Mouse (Mus musculus) heart, postnatal 25 days (tissue): ENCODE measurements at regions not wholly inside any gene's neighbourhood (a gene's known extent, or its start where the extent isn't known, plus 50 kb on each side); places are given as distances from the start of the nearest gene placed in this dataset.
"Not testable (repeated sequence)": the region's sequence is repeated elsewhere in the genome, so short reads cannot be mapped to it uniquely, and the experiment has no call there.

Experiments used
- DNase-seq: peaks from one replicate; pipeline ENCODE4 v3.0.0; 2022; ENCODE audit warnings: low spot score
- intact Hi-C: fragments of 180-260 bp; cut with DNase I; formaldehyde crosslinking; loops from one replicate; pipeline ENCODE4 v1.15.1; 2025

DNA sequence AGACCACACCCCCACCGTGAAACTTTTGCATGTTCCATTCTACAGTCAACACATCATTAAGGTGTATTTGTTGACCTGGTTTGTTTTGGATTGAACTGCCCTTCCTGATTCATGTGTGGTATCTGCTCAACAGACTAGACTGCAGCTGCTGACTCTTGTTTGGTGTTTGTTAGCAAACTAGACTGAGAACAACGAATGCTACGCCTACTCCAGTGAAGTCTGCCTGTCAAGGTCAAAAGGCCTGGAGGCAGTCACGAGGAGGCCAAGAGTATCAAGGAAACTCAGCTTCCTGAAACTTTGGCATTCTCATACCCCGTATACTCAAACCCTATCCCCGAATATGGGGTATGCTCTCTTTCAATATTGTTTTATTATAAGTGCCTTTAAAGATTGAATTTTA, 194.2 kb upstream of the Spin1 start:
- DNase-seq, intact Hi-C loops: not testable (repeated sequence)

DNA sequence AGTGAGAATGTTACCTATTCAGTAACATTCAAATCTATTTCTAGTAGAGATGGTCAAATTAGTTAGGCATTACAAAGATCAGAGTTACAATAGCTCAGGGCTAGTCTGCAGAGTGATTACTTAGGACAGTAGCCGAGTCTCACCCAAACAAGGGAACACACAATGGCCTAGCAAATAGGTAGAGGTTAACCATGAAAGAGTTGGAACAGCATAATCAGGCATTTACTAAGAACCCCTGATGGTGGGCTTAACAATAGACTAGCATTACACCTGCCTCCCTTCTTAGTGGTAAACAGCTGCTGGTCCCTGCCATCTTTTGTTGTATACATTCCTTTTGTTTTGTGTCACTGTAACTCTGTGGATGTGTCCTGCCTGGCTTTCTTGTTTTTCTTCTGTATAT, 193.8 kb upstream of the Spin1 start:
- DNase-seq = no peak
- intact Hi-C loops = no loop called here

DNA sequence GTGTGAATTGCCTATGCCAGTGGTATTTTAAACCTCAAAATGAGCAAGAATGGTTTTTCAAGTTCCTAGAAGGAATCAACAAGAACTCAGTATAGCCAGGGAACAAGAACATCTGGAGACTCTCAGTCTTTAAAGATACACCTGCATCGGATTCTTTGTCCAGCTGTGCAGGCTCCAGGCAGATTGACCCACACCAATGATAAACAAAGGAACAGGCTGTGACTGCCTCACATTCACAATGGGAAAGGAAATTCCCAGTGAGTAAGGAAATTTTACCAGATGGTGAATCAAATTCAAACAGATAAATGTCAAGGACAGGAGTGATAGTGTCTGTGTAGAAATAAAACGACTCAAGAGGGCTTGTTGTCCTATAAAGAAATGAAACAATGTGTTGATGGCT, 187.9 kb upstream of the Spin1 start:
- intact Hi-C loops, DNase-seq: not testable (repeated sequence)

DNA sequence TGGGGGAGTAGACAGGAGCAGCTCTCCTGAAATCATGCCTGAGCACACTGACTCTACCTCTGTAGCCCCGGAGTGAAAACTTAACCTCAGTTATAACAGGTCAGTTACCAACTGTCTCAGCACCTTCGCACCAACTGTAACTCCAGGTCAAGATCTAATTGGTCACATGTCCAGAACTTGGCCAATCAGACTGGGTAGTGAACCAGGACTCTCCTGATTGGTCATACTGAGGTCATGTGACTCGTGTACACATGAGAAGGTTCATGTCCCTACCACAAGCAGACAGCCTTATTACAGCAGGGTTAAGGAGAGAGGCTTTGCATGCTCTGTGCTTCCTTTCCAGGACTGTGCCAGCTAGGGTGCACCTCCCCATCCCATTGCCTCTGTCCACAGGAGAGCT, 166.7 kb upstream of the Spin1 start:
- intact Hi-C loops, DNase-seq: not testable (repeated sequence)

DNA sequence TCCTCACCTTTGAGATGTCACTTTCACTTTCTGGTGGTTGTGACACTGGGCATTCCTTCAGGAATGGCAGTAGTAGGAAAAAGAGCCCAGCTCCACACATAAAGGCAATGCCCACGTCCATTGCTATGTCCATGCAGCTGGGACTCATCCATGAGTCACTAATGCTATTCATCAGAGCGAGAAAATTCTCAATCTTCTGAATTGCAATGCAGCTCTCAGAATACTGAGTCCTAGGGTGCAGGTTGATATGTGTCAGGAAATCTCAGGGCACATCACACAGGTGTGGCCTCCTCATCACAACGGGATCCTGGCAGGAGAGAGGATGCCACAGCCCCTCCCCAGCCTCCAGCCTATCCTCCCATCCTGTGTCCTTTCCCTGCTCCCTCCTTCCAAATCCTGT, 158.1 kb upstream of the Spin1 start:
- intact Hi-C loops = no loop called here
- DNase-seq = no peak

DNA sequence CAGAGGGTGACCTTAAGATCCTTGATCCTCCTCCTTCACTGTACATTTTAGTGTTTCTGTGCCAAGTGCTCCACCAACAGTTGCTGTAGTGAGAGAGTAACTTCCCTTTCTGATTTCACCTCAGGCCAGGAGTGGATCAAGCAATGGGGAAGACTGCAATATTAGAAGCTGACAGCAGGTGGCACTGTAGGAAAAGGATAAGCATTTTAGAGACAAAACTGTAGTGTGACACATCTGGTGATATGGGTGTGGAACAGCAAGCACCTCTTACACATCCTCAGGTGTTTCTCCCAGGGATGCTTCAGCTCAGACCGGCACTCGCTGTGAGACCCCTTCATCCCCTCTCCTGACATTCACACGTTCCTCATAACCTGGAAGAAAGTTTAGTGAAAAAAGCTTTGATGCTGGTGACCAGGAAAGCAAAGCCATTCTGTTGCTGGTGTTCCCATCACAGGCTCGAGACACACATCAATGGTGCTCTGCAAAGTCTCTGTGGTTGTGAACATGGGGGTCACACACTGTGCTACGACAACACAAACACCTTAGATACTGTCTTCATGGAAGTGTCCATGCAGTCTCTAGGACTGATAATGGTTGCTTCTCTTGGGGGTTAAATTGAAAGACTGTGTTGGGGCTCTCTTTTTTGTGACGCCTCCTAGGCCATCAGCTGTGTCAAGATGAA, 151.0 kb upstream of the Spin1 start:
- intact Hi-C loops = loop anchor here (1.0 to 10.0 kb wide), 5 partner anchors 155 to 669 kb away; partner anchors contain the start of genes Nxnl2 and Spin1

DNA sequence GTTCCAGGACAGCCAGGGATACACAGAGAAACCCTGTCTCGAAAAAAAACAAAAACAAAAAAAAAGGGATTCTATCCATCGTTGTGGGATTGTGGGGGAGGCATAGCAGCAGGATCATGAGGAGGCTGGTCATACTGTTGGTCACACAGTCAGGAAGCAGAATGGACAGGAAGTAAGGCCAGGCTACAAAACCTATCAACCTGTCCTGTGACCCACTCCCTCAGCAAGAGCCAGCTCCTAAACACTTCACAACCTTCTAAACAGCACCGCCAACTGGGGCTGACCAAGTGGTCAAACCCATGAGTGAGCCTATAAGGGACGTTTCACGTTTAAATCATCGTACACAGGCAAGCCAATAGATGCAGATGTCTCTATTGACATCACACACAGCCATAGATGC, 146.0 kb upstream of the Spin1 start:
- intact Hi-C loops = loop anchor here (5.0 to 10.0 kb wide), 2 partner anchors 150 to 218 kb away; partner anchors contain the start of genes Nxnl2 and Spin1
- DNase-seq = no peak

More for the DNA sequence above, 151.0 kb upstream of the Spin1 start:
- DNase-seq = peak; percentile 8

DNA sequence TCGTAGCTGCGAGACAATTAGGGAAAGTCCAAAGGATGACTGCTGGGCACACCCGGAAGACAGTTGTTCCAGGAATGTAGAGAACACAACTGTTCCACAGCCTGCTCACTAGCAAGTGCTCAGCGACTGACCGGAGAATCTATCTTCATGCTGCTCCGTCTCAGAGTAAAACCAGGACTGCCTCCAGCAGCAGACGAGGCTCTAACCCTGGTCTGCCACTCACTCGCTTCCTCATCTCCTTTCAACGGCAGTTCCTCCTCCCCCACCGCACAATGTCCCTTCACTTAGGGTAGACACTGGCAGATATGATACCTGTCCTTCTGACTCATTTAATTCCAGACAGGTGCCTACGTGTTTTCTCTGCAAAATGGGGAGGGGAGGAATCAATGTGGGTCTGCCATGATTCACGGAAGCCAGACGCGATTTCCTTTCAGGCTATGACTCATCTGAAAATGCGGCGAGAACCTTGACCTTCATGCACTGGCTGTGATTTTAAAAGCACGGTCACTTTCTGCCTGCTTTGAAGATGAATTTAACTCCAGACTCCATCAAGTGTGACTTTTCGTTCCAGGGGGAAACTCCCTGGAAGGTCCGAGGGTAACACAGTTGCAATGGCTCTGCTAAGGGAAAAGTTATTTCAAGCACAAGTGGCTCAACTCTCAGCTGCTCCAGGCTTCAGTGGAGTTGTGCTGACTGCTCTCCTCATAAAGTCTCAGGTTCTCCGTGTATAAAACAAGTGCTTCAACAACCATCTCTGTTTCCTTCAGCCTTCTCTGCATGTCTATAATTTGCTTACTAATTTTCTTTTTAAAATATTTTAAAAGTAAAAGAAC, 142.4 kb upstream of the Spin1 start:
- no peak for DNase-seq
- intact Hi-C loops = loop anchor here (10.0 kb wide), 1 partner anchor 147 kb away; the partner anchor contains the start of gene Spin1

DNA sequence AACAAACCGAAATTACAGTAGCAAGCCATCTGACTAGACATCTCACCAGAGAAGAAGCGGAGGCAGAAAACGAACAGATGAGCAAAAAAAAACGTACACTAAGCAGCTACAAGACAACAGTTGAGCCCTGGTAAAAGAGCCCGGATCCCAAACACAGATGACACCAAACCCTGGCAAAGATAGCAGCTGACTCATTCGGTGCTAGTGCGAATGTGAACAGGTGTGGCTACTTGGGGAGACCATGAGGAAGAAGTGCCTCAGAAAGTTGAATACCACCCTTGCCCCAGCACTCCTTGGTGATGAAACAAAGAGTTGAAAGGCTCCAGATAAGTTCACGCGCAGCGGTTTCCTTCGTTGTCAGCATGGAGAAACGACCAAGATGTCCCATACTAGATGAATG, 139.8 kb upstream of the Spin1 start:
- intact Hi-C loops = no loop called here
- DNase-seq = no peak

DNA sequence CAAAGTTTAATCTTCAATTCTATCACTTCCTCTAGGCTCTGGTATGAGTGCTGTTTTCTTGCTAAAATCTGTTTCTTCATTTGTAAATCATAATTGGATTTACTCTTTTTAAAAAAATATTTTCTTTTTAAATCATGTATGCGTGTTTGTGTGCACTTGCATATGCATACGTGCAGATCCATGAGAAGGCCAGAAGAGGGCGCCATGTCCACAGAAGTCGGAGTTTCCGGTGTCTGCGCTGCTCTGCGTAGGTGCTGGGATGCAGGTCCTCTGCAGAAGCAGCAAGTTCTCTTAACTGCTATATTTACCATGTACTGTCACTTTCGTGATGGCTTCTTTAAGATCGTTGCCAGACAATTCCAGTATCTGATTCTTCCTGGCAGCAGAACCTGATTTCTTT, 136.6 kb upstream of the Spin1 start:
- intact Hi-C loops = no loop called here

DNA sequence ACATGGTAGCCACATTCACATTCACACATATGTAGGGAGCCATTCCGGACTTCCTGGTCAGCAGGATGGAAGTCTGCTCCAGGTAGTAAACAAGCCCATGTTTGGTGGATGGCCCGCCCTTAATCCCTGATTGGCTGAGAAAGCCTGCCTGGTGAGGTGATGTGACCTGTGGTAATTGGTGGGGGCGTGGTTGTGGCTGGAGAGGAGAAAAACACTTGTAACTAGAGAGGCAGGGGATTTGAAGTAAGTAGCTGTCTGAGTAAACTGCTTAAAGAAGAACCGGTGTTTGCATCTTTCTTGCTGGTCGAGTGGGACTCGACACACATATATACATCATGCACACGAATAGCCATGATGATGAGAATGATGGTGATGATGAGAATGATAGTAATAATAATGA, 135.6 kb upstream of the Spin1 start:
- DNase-seq, intact Hi-C loops: not testable (repeated sequence)

More for the DNA sequence above, 136.6 kb upstream of the Spin1 start:
- DNase-seq = no peak

DNA sequence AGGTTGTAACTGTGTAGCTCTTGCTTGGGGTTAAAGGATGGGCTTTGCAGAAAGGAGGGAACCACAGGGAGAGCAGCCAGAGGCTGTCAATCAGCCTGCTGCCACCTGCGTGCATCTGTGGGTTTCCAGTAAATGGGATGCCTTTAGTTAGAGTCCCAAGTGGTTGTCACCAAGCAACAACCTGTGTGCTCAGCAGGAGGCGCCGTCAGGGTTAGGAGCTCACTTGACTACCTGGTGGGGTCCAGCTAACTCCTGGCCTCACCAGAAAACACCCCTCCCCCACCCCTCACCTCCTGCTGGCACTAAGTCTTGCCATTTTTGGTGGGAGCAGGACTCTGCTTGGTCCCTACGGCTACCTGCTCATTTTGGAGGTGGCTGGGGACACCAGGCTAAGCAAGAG, 135.0 kb upstream of the Spin1 start:
- intact Hi-C loops = no loop called here
- no peak for DNase-seq

DNA sequence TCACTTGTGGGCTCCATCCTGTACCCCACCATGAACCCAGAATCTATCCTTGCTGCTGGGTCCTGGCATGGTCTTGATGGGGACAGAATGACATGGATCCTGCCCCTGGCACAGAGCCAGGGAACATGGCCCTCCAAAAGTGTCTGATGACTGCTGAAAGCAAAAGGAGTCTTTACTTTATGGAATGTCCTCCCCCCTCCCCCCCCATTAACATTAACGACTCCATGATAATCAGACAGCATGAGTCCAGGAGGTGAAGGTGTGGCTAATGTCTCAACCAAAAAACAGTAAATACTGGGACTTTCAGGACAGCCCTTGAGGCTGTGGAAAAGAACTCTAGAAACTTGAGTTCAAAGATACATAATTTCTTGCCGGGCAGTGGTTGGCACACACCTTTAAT, 133.9 kb upstream of the Spin1 start:
- DNase-seq = no peak
- intact Hi-C loops = no loop called here

DNA sequence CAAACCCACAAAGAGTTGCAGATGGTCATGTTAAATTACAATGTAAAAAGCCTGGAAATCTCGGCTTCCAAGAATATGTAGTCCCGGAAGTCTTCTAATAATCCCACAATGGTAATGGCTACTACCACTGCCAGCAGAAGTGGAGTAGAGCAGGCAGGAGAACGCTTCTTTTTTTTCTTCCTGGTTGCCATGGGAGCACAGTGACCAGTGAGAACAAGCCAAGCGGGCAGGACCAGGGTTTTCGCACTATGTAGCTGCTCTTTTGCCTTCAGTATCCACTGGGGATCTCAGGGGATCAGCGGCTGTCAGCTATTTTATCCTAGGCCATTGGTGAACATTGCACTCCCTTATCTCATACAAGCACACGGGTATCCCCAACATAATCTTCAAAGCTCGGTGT, 127.3 kb upstream of the Spin1 start:
- intact Hi-C loops = no loop called here

DNA sequence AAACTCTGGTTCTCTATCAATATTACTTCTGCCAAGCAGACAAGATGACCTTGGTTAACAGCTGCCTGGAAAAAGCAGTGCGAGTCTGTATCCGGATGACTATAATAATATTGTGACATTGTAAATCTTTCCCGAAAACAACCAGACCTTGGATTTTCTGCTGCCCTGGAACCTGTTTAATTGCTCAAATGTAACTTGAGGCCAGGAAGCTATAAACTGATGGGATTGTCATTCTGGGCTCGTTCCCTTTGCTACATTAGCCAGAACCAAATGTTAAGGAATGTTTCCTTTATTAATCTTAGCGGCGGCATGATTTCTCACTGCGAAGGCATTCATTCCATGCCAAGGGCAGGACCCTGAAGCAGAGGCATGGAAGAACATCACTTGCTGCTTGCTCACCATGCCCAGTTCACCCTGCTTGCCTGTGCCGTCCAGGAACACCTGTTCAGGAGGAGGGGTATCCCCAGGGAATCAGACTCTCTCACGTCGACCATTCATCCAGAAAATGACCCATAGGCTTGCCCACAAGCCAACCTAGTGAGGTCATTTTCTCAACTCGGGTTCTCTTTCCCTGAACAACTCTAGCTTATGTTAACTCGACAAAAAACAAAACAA, 125.3 kb upstream of the Spin1 start:
- intact Hi-C loops = no loop called here
- no peak for DNase-seq

More for the DNA sequence above, 127.3 kb upstream of the Spin1 start:
- DNase-seq = no peak

DNA sequence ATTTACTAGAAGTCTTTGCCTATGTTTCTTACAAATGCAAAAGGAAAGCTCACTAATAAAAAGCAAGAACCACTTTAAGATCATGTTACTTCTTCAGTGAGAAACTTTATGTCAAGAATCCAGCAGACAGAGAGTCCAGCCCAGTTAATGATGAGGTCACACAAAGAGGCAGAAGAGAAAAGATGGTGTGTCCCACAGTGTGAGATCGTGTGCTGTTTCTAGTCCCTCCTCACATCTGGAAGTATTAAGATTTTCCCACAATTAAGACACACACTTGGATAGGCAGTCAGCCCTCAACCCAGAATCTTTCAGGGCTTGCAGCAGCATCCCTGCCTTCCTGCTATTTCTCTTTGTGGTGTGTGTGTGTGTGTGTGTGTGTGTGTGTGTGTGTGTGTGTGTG, 118.7 kb upstream of the Spin1 start:
- intact Hi-C loops = no loop called here
- no peak for DNase-seq

DNA sequence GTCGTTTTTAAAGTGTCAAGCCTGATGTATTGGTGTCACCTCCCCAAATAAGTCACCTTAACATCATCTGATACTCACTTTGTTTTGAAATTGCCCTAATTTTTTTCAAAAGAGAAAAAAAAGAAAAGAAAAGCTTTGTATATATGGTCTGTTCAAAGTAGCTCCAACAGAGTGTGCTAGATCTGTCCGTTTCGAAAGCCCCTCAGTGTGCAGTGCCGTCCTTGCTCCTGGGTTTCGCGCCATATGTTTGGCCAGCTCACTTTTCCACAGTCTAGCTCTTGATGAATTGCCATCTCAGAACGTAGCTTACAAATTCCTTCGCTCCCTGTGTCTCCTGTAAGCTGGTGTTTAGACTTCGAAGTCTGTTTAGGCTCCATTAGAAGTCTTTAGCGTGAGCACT, 117.7 kb upstream of the Spin1 start:
- no peak for DNase-seq
- intact Hi-C loops = no loop called here

DNA sequence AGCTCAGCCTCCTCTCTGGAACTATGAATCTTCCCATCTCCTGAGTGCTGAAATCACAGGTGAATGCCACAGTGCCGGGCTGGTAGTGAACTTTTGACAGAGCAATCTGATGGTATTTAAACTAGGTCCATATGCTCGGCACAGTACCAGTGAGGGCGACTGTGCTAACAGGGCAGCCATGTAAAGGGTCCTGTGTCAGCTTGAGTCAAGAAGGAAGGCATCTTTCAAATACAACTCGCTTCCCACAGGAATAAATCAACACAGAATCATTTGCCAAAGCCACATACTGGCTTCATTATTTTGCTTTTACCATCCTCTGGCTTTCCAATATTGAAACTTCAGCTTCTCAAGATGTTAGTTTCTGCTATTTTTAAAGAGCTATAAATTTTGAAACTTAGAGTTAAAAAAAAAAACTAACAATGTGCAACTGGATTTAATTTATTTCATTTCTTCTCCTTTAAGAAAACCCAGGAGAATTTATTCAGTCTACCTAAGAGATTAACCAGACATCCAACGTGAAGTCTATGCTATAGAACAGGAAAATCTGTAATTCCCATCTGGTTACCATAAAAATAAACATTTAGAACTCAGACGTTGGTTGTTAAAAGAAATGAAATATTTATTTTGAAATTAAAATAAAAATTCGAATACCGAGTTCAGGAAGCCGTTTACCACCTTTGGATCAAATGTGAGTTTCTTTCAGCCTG, 108.8 kb upstream of the Spin1 start:
- intact Hi-C loops = no loop called here
- no peak for DNase-seq

DNA sequence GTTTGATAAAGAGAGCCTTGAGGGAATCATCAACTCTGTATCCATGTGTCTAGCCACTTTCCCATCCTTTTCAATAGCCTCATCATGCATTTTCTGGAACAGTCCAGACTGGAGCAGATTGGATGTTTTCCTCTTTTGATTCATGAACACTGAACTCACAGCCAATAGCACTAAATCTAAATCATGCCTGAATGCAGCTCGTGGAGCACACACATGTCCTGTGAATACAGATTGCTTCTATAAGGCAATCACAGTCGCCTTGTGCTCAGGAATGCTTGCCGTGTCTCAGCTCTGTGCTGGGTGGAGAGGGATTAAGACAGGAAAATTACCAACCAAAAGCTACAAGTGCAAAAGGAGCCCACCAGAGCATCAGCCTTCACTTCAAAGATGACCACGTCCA, 100.9 kb upstream of the Spin1 start:
- intact Hi-C loops = no loop called here
- DNase-seq = no peak

DNA sequence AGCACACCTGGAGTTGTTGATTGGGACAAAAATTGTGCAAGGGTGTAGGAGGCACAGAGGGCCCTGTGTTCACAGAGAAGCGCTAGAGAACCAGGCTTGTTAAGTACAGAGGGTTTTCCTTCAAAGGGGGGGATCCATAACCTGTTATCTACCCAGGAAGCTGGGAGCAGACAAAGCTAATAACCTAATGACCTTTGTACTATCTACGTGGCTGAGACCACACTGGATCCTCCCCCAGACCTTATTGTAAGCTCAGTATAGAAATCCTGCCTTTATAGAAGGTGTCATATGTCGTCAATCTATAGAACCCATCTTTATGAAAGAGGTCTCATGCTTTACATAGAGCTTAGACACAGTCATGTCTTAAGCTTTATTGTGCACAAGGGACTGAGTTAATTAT, 95.9 kb upstream of the Spin1 start:
- DNase-seq = no peak
- intact Hi-C loops = no loop called here
